Mouse (Mus musculus) layer of hippocampus, postnatal 10 days (tissue): ENCODE data around the gene Ccnd1. TPM values are rescaled to one million over a fixed set of nuclear protein-coding genes. Genes with fewer than 3 reads are reported as not detected.

Experiments used
- DNase-seq, 2 experiments: peaks; one replicate each; pipeline ENCODE4 v3.0.0; 2021; ENCODE audit warnings: low spot score in 2 of 2
- long read RNA-seq: library from polyadenylated mRNA; stranded (forward); transcript quantifications from one replicate; pipeline ENCODE4 v2.0.0, GENCODE M21; 2023
- total RNA-seq, 2 experiments: library from RNA; stranded (reverse); gene quantifications; 2 replicates each; pipeline ENCODE4 v1.2.3; 2021

The Ccnd1 gene
- total RNA-seq = 10 to 100 TPM; 27.7 to 37.3 TPM
- long read RNA-seq, partial matches to known transcripts = 0 of 12 reads
- long read RNA-seq, other reads (novel, unspliced or antisense) = 10 of 12 reads

- DNase-seq = peak; percentile 67 to 73
Measured at GRCm38 (mm10) chr7:144939344-144940002, at the start of gene Ccnd1. Gene Ccnd1, minus strand, starts transcription at chr7:144939925.

- DNase-seq = no peak
Measured at GRCm38 (mm10) chr7:144988856-144989255, 49.1 kb upstream of the Ccnd1 start.

GRCm38 (mm10) chr7:144985100-144985499 is 45.4 kb upstream of the Ccnd1 start:
- no peak for DNase-seq

GRCm38 (mm10) chr7:144982358-144983110 is 42.8 kb upstream of the Ccnd1 start:
- DNase-seq = no peak

GRCm38 (mm10) chr7:144981426-144982079 is 41.8 kb upstream of the Ccnd1 start:
- no peak for DNase-seq

GRCm38 (mm10) chr7:144979814-144980213 is 40.1 kb upstream of the Ccnd1 start:
- no peak for DNase-seq

GRCm38 (mm10) chr7:144977121-144977520 is 37.4 kb upstream of the Ccnd1 start:
- no peak for DNase-seq

GRCm38 (mm10) chr7:144973461-144973860 is 33.7 kb upstream of the Ccnd1 start:
- no peak for DNase-seq

- no peak for DNase-seq
Measured at GRCm38 (mm10) chr7:144971769-144972168, 32.0 kb upstream of the Ccnd1 start.

GRCm38 (mm10) chr7:144970997-144971768 is 31.5 kb upstream of the Ccnd1 start:
- no peak for DNase-seq

- DNase-seq = no peak
Measured at GRCm38 (mm10) chr7:144965893-144966292, 26.2 kb upstream of the Ccnd1 start.

GRCm38 (mm10) chr7:144964316-144964715 is 24.6 kb upstream of the Ccnd1 start:
- DNase-seq = no peak

GRCm38 (mm10) chr7:144963911-144964310 is 24.2 kb upstream of the Ccnd1 start:
- DNase-seq = no peak

- no peak for DNase-seq
Measured at GRCm38 (mm10) chr7:144958509-144959395, 19.0 kb upstream of the Ccnd1 start.

- DNase-seq = peak; percentile 69 to 79
Measured at GRCm38 (mm10) chr7:144943254-144943653, 3.5 kb upstream of the Ccnd1 start.

- no peak for DNase-seq
Measured at GRCm38 (mm10) chr7:144942744-144943135, 3.0 kb upstream of the Ccnd1 start.

GRCm38 (mm10) chr7:144942071-144942743 is 2.5 kb upstream of the Ccnd1 start:
- peak in 1 of 2 experiments; percentile 28 for DNase-seq

- DNase-seq = peak; percentile 77 to 83
Measured at GRCm38 (mm10) chr7:144941242-144941831, 1.6 kb upstream of the Ccnd1 start.

GRCm38 (mm10) chr7:144940585-144940984 is 860 bp upstream of the Ccnd1 start:
- DNase-seq = no peak
